Mouse (Mus musculus): ENCODE results near the gene Comt. TPM values are rescaled to one million over a fixed set of nuclear protein-coding genes. Genes with fewer than 3 reads are reported as not detected.

Comt gene
- polyA plus RNA-seq, 1 experiment from 2014 or later, result 107 TPM

- Histone ChIP-seq H3K36me3 (replicated peaks) (no peaks in the 10 kb centered on the region), H3K9ac (peak overlapping the region; percentile 18; the same call in 1 of the 2 replicates), H3K4me1 (peaks cover 15% of the 10 kb centered on the region), H3K27me3 (replicated peaks) (no peaks in the 10 kb centered on the region), H3K4me2 (peak overlapping the region; percentile 42), H3K4me3 (peak overlapping the region; percentile 26), H3K27ac (peak overlapping the region; percentile 60), H3K9me3 (no peaks in the 10 kb centered on the region)
- 6% methylated on average over 12 of the region's 12 CpGs for WGBS
- ATAC-seq (replicated peaks), result peak; percentile 55
These were observed 32.8 kb upstream of the Comt start for GRCm38 (mm10) chr16:18459335-18459954.

GRCm38 (mm10) chr16:18458661-18459060 lies 32.0 kb upstream of the Comt start:
- no peaks in the 10 kb centered on the region for H3K9me3 ChIP-seq
- no peak overlapping the region for H3K4me2 ChIP-seq
- H3K27me3 ChIP-seq (replicated peaks), result no peaks in the 10 kb centered on the region
- H3K36me3 ChIP-seq (replicated peaks), result no peaks in the 10 kb centered on the region
- H3K27ac ChIP-seq, result no peak overlapping the region
- no peak overlapping the region for H3K9ac ChIP-seq
- H3K4me3 ChIP-seq, result no peak overlapping the region
- H3K4me1 ChIP-seq, result peaks cover 15% of the 10 kb centered on the region
- ATAC-seq (replicated peaks), result no peak

- Histone ChIP-seq H3K4me2 (no peak overlapping the region), H3K27me3 (replicated peaks) (no peaks in the 10 kb centered on the region), H3K4me3 (no peak overlapping the region), H3K4me1 (peaks cover 15% of the 10 kb centered on the region), H3K9ac (no peak overlapping the region), H3K27ac (no peak overlapping the region), H3K36me3 (replicated peaks) (no peaks in the 10 kb centered on the region), H3K9me3 (no peaks in the 10 kb centered on the region)
- 89% methylated on average over 6 of the region's 6 CpGs for WGBS
- ATAC-seq (replicated peaks), result no peak
These were observed 28.8 kb upstream of the Comt start for GRCm38 (mm10) chr16:18455407-18455806.

GRCm38 (mm10) chr16:18453846-18454245 lies 27.2 kb upstream of the Comt start:
- H3K27me3 ChIP-seq (replicated peaks), result no peaks in the 10 kb centered on the region
- H3K36me3 ChIP-seq (replicated peaks), result no peaks in the 10 kb centered on the region
- no peak overlapping the region for H3K4me3 ChIP-seq
- H3K9ac ChIP-seq, result no peak overlapping the region
- no peak for ATAC-seq (replicated peaks)
- no peak overlapping the region for H3K4me2 ChIP-seq
- H3K27ac ChIP-seq, result no peak overlapping the region
- 56% methylated on average over 5 of the region's 5 CpGs for WGBS
- H3K9me3 ChIP-seq, result no peaks in the 10 kb centered on the region
- H3K4me1 ChIP-seq, result peaks cover 1% of the 10 kb centered on the region; the same call in 1 of the 2 replicates

GRCm38 (mm10) chr16:18452361-18452862 lies 25.8 kb upstream of the Comt start:
- 68% methylated on average over 8 of the region's 8 CpGs for WGBS
- no peak overlapping the region for H3K9ac ChIP-seq

GRCm38 (mm10) chr16:18451486-18452181 lies 25.0 kb upstream of the Comt start:
- Histone ChIP-seq H3K9me3 (no peaks in the 10 kb centered on the region), H3K27me3 (replicated peaks) (no peaks in the 10 kb centered on the region), H3K4me1 (no peaks in the 10 kb centered on the region), H3K4me2 (no peak overlapping the region), H3K4me3 (no peak overlapping the region), H3K9ac (no peak overlapping the region), H3K27ac (no peak overlapping the region), H3K36me3 (replicated peaks) (no peaks in the 10 kb centered on the region)
- no peak for ATAC-seq (replicated peaks)
- 70% methylated on average over 9 of the region's 9 CpGs for WGBS

More at GRCm38 (mm10) chr16:18452361-18452862, 25.8 kb upstream of the Comt start:
- Histone ChIP-seq H3K9me3 (no peaks in the 10 kb centered on the region), H3K36me3 (replicated peaks) (no peaks in the 10 kb centered on the region), H3K4me3 (no peak overlapping the region), H3K4me2 (no peak overlapping the region), H3K27ac (no peak overlapping the region), H3K27me3 (replicated peaks) (no peaks in the 10 kb centered on the region), H3K4me1 (no peaks in the 10 kb centered on the region)
- ATAC-seq (replicated peaks), result no peak

- 94% methylated on average over 4 of the region's 4 CpGs for WGBS
- H3K27me3 ChIP-seq (replicated peaks), result no peaks in the 10 kb centered on the region
- no peak overlapping the region for H3K4me3 ChIP-seq
- no peak for ATAC-seq (replicated peaks)
- no peak overlapping the region for H3K9ac ChIP-seq
- no peaks in the 10 kb centered on the region for H3K36me3 ChIP-seq (replicated peaks)
- no peaks in the 10 kb centered on the region for H3K9me3 ChIP-seq
- H3K27ac ChIP-seq, result no peak overlapping the region
- no peaks in the 10 kb centered on the region for H3K4me1 ChIP-seq
- no peak overlapping the region for H3K4me2 ChIP-seq
These were observed 22.4 kb upstream of the Comt start for GRCm38 (mm10) chr16:18449005-18449404.

GRCm38 (mm10) chr16:18448104-18448503 lies 21.5 kb upstream of the Comt start:
- no peak for ATAC-seq (replicated peaks)
- Histone ChIP-seq H3K9me3 (no peaks in the 10 kb centered on the region), H3K36me3 (replicated peaks) (no peaks in the 10 kb centered on the region), H3K9ac (no peak overlapping the region), H3K4me3 (no peak overlapping the region), H3K27me3 (replicated peaks) (no peaks in the 10 kb centered on the region), H3K27ac (no peak overlapping the region), H3K4me1 (no peaks in the 10 kb centered on the region), H3K4me2 (no peak overlapping the region)
- WGBS, result 86% methylated on average over 6 of the region's 6 CpGs

- no peak for ATAC-seq (replicated peaks)
- no peaks in the 10 kb centered on the region for H3K9me3 ChIP-seq
- H3K9ac ChIP-seq, result no peak overlapping the region
- no peak overlapping the region for H3K4me3 ChIP-seq
- H3K4me2 ChIP-seq, result no peak overlapping the region
- no peak overlapping the region for H3K27ac ChIP-seq
- no peaks in the 10 kb centered on the region for H3K36me3 ChIP-seq (replicated peaks)
- H3K4me1 ChIP-seq, result no peaks in the 10 kb centered on the region
- no peaks in the 10 kb centered on the region for H3K27me3 ChIP-seq (replicated peaks)
These were observed 20.6 kb upstream of the Comt start for GRCm38 (mm10) chr16:18447243-18447642.

GRCm38 (mm10) chr16:18443385-18443841 lies 16.8 kb upstream of the Comt start:
- Histone ChIP-seq H3K4me3 (no peak overlapping the region), H3K27me3 (replicated peaks) (no peaks in the 10 kb centered on the region), H3K27ac (no peak overlapping the region), H3K9ac (no peak overlapping the region), H3K36me3 (replicated peaks) (no peaks in the 10 kb centered on the region), H3K9me3 (no peaks in the 10 kb centered on the region), H3K4me1 (no peaks in the 10 kb centered on the region), H3K4me2 (no peak overlapping the region)
- WGBS, result 24% methylated on average over 8 of the region's 8 CpGs
- peak; percentile 92 for ATAC-seq (replicated peaks)

- Histone ChIP-seq H3K36me3 (replicated peaks) (no peaks in the 10 kb centered on the region), H3K4me1 (no peaks in the 10 kb centered on the region), H3K27me3 (replicated peaks) (no peaks in the 10 kb centered on the region), H3K9me3 (no peaks in the 10 kb centered on the region), H3K9ac (no peak overlapping the region), H3K4me3 (no peak overlapping the region), H3K4me2 (no peak overlapping the region), H3K27ac (no peak overlapping the region)
- 96% methylated on average over 6 of the region's 6 CpGs for WGBS
- no peak for ATAC-seq (replicated peaks)
These were observed 9.5 kb upstream of the Comt start for GRCm38 (mm10) chr16:18436128-18436527.

- no peak overlapping the region for H3K4me2 ChIP-seq
- H3K27me3 ChIP-seq (replicated peaks), result no peaks in the 10 kb centered on the region
- no peaks in the 10 kb centered on the region for H3K9me3 ChIP-seq
- no peaks in the 10 kb centered on the region for H3K4me1 ChIP-seq
- 97% methylated on average over 5 of the region's 5 CpGs for WGBS
- H3K4me3 ChIP-seq, result no peak overlapping the region
- ATAC-seq (replicated peaks), result no peak
- no peaks in the 10 kb centered on the region for H3K36me3 ChIP-seq (replicated peaks)
- no peak overlapping the region for H3K9ac ChIP-seq
- H3K27ac ChIP-seq, result no peak overlapping the region
These were observed 6.8 kb upstream of the Comt start for GRCm38 (mm10) chr16:18433341-18433920.
